Mouse (Mus musculus): ENCODE data around the gene Mettl24. TPM values are rescaled to one million over a fixed set of nuclear protein-coding genes. Genes with fewer than 3 reads are reported as not detected.
A peak's percentile ranks its signal among the peaks of the same experiment; 100 is the strongest.

The Mettl24 gene
- polyA plus RNA-seq, 1 experiment from 2014 or later, result 0.97 TPM

DNA sequence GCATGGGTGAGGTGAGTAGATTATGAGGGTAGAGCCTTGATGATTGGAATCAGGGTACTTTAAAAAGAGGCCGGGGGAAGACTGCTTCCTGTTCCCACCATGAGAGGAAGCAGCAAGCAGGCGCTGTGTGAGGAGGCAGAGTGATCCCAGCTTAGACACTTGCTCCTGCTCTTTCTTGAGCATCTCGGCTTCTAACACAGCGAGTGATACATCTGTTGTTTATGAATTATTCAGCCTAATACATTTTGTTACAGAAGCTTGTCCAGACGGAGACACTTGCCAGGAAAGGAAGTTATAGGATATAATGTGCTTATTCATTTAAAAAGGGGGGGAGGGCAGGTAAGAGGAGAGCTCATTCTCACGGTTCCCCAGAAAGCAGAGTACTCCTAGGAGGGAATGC is 142.9 kb downstream of the Mettl24 start:
- ATAC-seq (ENCODE audit: low FRiP score) (no peak), DNase-seq (ENCODE audit: low spot score) (no peak)
- Histone ChIP-seq H3K27me3 (ENCODE audit: control insufficient read depth, insufficient read depth, low read length) (no peaks in the 10 kb centered on the region), H3K4me3 (ENCODE audit: low read depth, low read length) (no peak overlapping the region), H3K36me3 (ENCODE audit: control insufficient read depth, insufficient read depth, low read length) (no peaks in the 10 kb centered on the region), H3K9ac (ENCODE audit: low read depth, low read length) (no peak overlapping the region), H3K9me3 (ENCODE audit: control insufficient read depth, low read length) (no peaks in the 10 kb centered on the region), H3K4me2 (replicated peaks; ENCODE audit: low read depth, low read length) (no peak overlapping the region), H3K4me1 (replicated peaks; ENCODE audit: control insufficient read depth, insufficient read depth, low read length) (no peaks in the 10 kb centered on the region), H3K27ac (ENCODE audit: low read depth, low read length) (no peak overlapping the region)
- 75% methylated on average over 6 of the region's 6 CpGs for WGBS

DNA sequence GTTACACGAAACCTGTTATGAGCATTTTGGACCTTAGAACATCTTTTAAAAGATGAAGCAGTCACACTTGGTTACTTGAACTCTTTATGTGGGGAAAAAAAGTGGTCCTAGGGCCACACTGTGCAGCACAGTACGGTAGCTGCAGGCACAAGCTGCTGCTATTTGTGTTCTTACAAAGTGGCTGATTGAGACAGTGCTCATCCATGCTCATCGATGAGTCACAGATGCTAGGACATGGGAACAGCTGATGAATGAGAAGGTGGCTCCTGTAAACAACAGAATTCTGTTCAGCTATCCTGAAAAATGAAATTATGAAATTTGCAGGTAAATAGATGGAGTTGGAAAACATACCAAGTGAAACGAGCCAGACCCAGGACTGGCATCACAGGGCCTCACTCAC is 144.6 kb downstream of the Mettl24 start:
- 91% methylated on average over 4 of the region's 4 CpGs for WGBS
- no peak for DNase-seq (ENCODE audit: low spot score)
- H3K9ac ChIP-seq (ENCODE audit: low read depth, low read length), result no peak overlapping the region
- no peaks in the 10 kb centered on the region for H3K4me1 ChIP-seq (replicated peaks; ENCODE audit: control insufficient read depth, insufficient read depth, low read length)
- H3K9me3 ChIP-seq (ENCODE audit: control insufficient read depth, low read length), result no peaks in the 10 kb centered on the region
- ATAC-seq (ENCODE audit: low FRiP score), result no peak
- no peak overlapping the region for H3K27ac ChIP-seq (ENCODE audit: low read depth, low read length)
- no peak overlapping the region for H3K4me2 ChIP-seq (replicated peaks; ENCODE audit: low read depth, low read length)
- no peaks in the 10 kb centered on the region for H3K36me3 ChIP-seq (ENCODE audit: control insufficient read depth, insufficient read depth, low read length)
- no peak overlapping the region for H3K4me3 ChIP-seq (ENCODE audit: low read depth, low read length)
- no peaks in the 10 kb centered on the region for H3K27me3 ChIP-seq (ENCODE audit: control insufficient read depth, insufficient read depth, low read length)

DNA sequence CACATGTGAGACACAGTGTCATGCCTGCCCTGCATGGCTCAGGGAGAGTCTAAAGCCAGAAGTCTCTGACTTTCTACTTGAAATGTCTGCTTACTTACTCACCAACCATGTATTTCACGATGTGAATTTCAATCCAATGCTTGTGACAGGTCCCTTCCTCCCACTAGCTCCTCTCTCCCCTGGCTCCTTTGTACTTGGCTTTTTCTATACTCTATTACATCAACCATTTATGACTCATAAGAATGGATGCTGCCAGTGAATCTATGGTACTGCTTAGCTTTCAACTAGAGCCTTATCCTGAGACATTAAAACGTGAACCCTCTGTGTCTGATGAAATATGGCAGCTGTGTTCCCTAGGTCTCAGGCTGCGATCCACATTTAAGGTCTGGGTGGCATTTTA is 147.2 kb downstream of the Mettl24 start:
- ATAC-seq (ENCODE audit: low FRiP score), result no peak
- no peaks in the 10 kb centered on the region for H3K9me3 ChIP-seq (ENCODE audit: control insufficient read depth, low read length)
- 0 out of 2 replicates have a peak, but pooled peaks cover 3% of the 10 kb centered on the region for H3K36me3 ChIP-seq (ENCODE audit: control insufficient read depth, insufficient read depth, low read length)
- no peaks in the 10 kb centered on the region for H3K27me3 ChIP-seq (ENCODE audit: control insufficient read depth, insufficient read depth, low read length)
- H3K9ac ChIP-seq (ENCODE audit: low read depth, low read length), result no peak overlapping the region
- no peak overlapping the region for H3K4me3 ChIP-seq (ENCODE audit: low read depth, low read length)
- no peak overlapping the region for H3K27ac ChIP-seq (ENCODE audit: low read depth, low read length)
- no peaks in the 10 kb centered on the region for H3K4me1 ChIP-seq (replicated peaks; ENCODE audit: control insufficient read depth, insufficient read depth, low read length)
- WGBS, result 96% methylated on average over 3 of the region's 3 CpGs
- no peak for DNase-seq (ENCODE audit: low spot score)
- H3K4me2 ChIP-seq (replicated peaks; ENCODE audit: low read depth, low read length), result no peak overlapping the region

DNA sequence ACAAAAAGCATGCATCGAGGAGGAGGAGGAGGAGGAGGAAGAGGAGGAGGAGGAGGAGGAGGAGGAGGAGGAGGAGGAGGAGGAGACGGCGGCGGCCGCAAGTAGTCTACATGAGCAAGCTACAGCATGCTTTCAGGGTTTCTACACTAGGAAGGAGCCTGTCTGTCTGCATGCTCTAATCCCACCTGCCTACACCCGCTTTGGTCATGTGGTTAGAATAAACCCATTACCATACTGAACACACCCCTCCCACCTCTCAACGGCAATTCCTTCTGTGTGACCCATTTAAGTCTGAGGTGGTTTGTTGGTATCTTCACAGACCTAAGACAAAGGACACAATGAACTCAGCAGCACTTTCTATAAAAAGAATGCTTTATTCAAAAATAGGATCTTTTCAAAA is 148.2 kb downstream of the Mettl24 start:
- 94% methylated on average over 6 of the region's 7 CpGs for WGBS
- ATAC-seq (ENCODE audit: low FRiP score) (no peak), DNase-seq (ENCODE audit: low spot score) (no peak)
- no peak overlapping the region for H3K4me2 ChIP-seq (replicated peaks; ENCODE audit: low read depth, low read length)
- 0 out of 2 replicates have a peak, but pooled peaks cover 3% of the 10 kb centered on the region for H3K36me3 ChIP-seq (ENCODE audit: control insufficient read depth, insufficient read depth, low read length)
- no peaks in the 10 kb centered on the region for H3K4me1 ChIP-seq (replicated peaks; ENCODE audit: control insufficient read depth, insufficient read depth, low read length)
- no peak overlapping the region for H3K9ac ChIP-seq (ENCODE audit: low read depth, low read length)
- no peaks in the 10 kb centered on the region for H3K27me3 ChIP-seq (ENCODE audit: control insufficient read depth, insufficient read depth, low read length)
- no peak overlapping the region for H3K27ac ChIP-seq (ENCODE audit: low read depth, low read length)
- no peaks in the 10 kb centered on the region for H3K9me3 ChIP-seq (ENCODE audit: control insufficient read depth, low read length)
- H3K4me3 ChIP-seq (ENCODE audit: low read depth, low read length), result no peak overlapping the region

DNA sequence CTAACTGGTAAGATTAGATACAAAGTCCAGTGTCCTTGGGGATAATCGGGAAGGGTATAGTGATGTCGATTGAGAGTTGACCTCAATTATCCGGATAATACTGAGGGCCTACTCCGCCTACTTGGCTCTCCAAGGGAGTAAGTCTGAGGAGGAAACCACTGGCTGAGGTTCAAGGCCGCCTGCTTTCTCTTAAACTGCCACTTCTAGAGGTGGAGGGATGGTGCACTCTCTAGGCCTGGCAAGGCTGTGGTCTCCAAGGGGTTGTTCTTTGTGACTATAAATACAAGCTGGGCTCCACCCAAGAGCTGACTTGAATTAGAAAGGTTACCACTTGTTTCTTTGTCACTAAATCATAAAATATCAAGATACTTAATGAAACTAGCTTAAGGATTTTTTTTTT is 157.0 kb downstream of the Mettl24 start:
- H3K4me2 ChIP-seq (replicated peaks; ENCODE audit: low read depth, low read length), result no peak overlapping the region
- ATAC-seq (ENCODE audit: low FRiP score) (no peak), DNase-seq (ENCODE audit: low spot score) (no peak)
- no peaks in the 10 kb centered on the region for H3K4me1 ChIP-seq (replicated peaks; ENCODE audit: control insufficient read depth, insufficient read depth, low read length)
- peaks cover 9% of the 10 kb centered on the region; the same call in 1 of the 2 replicates for H3K36me3 ChIP-seq (ENCODE audit: control insufficient read depth, insufficient read depth, low read length)
- H3K9ac ChIP-seq (ENCODE audit: low read depth, low read length), result no peak overlapping the region
- H3K27me3 ChIP-seq (ENCODE audit: control insufficient read depth, insufficient read depth, low read length), result no peaks in the 10 kb centered on the region
- no peak overlapping the region for H3K4me3 ChIP-seq (ENCODE audit: low read depth, low read length)
- WGBS, result 90% methylated on average over 5 of the region's 5 CpGs
- no peak overlapping the region for H3K27ac ChIP-seq (ENCODE audit: low read depth, low read length)
- H3K9me3 ChIP-seq (ENCODE audit: control insufficient read depth, low read length), result no peaks in the 10 kb centered on the region

DNA sequence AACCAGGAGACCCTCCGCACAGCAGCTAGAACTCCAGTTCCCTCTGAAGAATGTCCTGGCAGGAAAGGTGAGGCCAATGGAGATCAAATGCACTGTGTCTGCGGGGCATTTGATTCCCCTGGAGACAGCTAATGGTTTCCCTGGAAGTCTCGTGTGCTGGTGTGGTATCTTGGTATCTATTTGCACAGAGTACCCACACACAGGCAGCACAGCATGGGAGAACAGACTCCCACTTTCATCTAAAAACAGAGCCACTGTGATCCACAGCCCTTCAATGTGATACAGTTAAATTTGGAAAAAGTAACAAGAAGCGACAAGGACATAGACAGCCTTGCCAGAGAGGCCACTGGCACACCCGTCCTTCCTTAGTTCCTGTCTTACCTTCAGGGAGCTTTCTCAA is 160.8 kb downstream of the Mettl24 start:
- H3K27me3 ChIP-seq (ENCODE audit: control insufficient read depth, insufficient read depth, low read length), result no peaks in the 10 kb centered on the region
- ATAC-seq (ENCODE audit: low FRiP score) (no peak), DNase-seq (ENCODE audit: low spot score) (no peak)
- H3K36me3 ChIP-seq (ENCODE audit: control insufficient read depth, insufficient read depth, low read length), result peaks cover 7% of the 10 kb centered on the region; the same call in 1 of the 2 replicates
- H3K4me3 ChIP-seq (ENCODE audit: low read depth, low read length), result no peak overlapping the region
- no peak overlapping the region for H3K27ac ChIP-seq (ENCODE audit: low read depth, low read length)
- H3K9me3 ChIP-seq (ENCODE audit: control insufficient read depth, low read length), result no peaks in the 10 kb centered on the region
- no peak overlapping the region for H3K9ac ChIP-seq (ENCODE audit: low read depth, low read length)
- no peak overlapping the region for H3K4me2 ChIP-seq (replicated peaks; ENCODE audit: low read depth, low read length)
- WGBS, result 71% methylated on average over 5 of the region's 5 CpGs
- no peaks in the 10 kb centered on the region for H3K4me1 ChIP-seq (replicated peaks; ENCODE audit: control insufficient read depth, insufficient read depth, low read length)

DNA sequence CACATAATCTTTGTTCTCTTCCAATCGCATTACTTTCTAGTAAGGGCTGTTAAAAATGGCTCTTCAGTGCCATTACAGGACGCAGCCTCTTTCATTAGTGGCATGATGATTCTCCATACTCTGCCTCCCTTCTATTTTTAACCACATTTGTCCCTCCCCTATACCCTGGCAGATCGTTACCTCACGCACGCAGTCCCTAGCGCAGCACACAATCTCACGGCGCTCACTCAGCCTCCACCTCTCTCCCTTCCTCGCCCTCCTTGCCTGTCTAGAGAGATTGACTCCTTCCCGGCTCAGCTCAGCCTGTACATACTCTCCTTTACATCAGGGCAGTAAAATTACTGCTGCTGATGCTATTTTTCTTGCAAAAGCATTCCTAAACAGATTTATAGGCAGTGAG is 161.5 kb downstream of the Mettl24 start:
- DNase-seq (ENCODE audit: low spot score) (no peak), ATAC-seq (ENCODE audit: low FRiP score) (no peak)
- Histone ChIP-seq H3K4me3 (ENCODE audit: low read depth, low read length) (no peak overlapping the region), H3K9me3 (ENCODE audit: control insufficient read depth, low read length) (no peaks in the 10 kb centered on the region), H3K9ac (ENCODE audit: low read depth, low read length) (no peak overlapping the region), H3K36me3 (ENCODE audit: control insufficient read depth, insufficient read depth, low read length) (peaks cover 7% of the 10 kb centered on the region; the same call in 1 of the 2 replicates), H3K27me3 (ENCODE audit: control insufficient read depth, insufficient read depth, low read length) (no peaks in the 10 kb centered on the region), H3K27ac (ENCODE audit: low read depth, low read length) (0 out of 2 replicates have a peak overlapping the region, but pooled peaks have one; percentile 10), H3K4me2 (replicated peaks; ENCODE audit: low read depth, low read length) (no peak overlapping the region), H3K4me1 (replicated peaks; ENCODE audit: control insufficient read depth, insufficient read depth, low read length) (no peaks in the 10 kb centered on the region)
- WGBS, result 89% methylated on average over 10 of the region's 10 CpGs

DNA sequence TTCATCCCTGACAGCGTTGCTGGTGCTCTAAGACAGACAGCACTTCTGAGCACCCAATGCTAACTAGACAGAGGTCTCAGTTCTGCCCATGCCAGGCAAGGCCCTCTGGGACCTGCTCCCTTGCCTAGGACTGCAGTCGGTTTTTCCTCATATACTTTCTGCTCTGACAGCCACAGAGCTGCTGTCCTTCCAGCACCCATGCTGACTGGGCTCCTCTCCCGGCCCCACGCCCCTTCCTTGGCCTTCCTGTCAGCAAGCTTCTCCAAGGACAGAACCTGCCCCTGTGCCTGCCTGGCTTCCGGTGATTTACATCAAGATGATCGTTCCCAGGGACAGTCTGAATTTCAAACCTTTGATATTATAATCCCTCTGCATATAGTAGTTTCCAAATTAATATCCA is 162.5 kb downstream of the Mettl24 start:
- 92% methylated on average over 6 of the region's 6 CpGs for WGBS
- peaks cover 7% of the 10 kb centered on the region; the same call in 1 of the 2 replicates for H3K36me3 ChIP-seq (ENCODE audit: control insufficient read depth, insufficient read depth, low read length)

DNA sequence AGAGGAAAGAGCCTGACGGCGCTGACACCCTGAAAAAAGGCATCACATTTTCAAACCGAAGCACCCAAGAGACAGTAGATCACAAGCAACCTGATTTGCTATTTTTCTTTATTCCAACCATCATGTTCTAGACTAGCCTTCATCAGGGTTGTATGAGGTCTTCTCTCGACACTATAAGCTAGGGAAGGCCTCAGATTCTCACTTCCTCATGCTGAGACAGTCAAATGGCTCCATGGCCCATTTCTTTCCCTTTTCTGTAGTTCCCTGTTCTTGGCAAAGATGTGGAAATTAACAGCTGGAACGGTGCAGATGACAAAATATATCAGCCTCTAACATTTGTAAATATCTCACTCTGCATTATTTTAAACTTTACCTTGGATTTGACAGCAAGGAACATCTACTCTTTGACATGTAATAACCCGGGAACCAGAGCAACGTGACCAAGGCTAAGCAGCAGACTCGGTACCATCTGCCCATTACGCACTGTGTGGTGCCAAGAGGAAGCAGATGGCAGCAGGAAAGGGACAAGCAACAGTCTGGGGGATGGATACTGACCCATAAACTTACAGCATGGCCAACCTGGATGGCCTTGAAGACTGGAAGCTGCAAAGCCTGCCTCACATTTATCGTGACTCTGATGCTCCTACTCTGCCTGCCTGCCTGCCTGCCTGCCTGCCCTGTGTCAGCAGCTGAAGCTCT is 164.2 kb downstream of the Mettl24 start:
- Histone ChIP-seq H3K27me3 (ENCODE audit: control insufficient read depth, insufficient read depth, low read length) (no peaks in the 10 kb centered on the region), H3K4me2 (replicated peaks; ENCODE audit: low read depth, low read length) (no peak overlapping the region), H3K4me3 (ENCODE audit: low read depth, low read length) (no peak overlapping the region), H3K9me3 (ENCODE audit: control insufficient read depth, low read length) (no peaks in the 10 kb centered on the region), H3K27ac (ENCODE audit: low read depth, low read length) (no peak overlapping the region), H3K9ac (ENCODE audit: low read depth, low read length) (no peak overlapping the region), H3K4me1 (replicated peaks; ENCODE audit: control insufficient read depth, insufficient read depth, low read length) (no peaks in the 10 kb centered on the region), H3K36me3 (ENCODE audit: control insufficient read depth, insufficient read depth, low read length) (peaks cover 7% of the 10 kb centered on the region; the same call in 1 of the 2 replicates)
- 94% methylated on average over 10 of the region's 10 CpGs for WGBS
- no peak for DNase-seq (ENCODE audit: low spot score)
- no peak for ATAC-seq (ENCODE audit: low FRiP score)

More for the DNA sequence above, 162.5 kb downstream of the Mettl24 start:
- Histone ChIP-seq H3K27me3 (ENCODE audit: control insufficient read depth, insufficient read depth, low read length) (no peaks in the 10 kb centered on the region), H3K9me3 (ENCODE audit: control insufficient read depth, low read length) (no peaks in the 10 kb centered on the region), H3K27ac (ENCODE audit: low read depth, low read length) (no peak overlapping the region), H3K4me3 (ENCODE audit: low read depth, low read length) (no peak overlapping the region), H3K4me1 (replicated peaks; ENCODE audit: control insufficient read depth, insufficient read depth, low read length) (no peaks in the 10 kb centered on the region), H3K4me2 (replicated peaks; ENCODE audit: low read depth, low read length) (no peak overlapping the region), H3K9ac (ENCODE audit: low read depth, low read length) (no peak overlapping the region)
- DNase-seq (ENCODE audit: low spot score) (no peak), ATAC-seq (ENCODE audit: low FRiP score) (no peak)

Measured in hindbrain, embryonic 11.5 days (tissue).